Mouse (Mus musculus): ENCODE results near the gene Fkbpl. TPM values are rescaled to one million over a fixed set of nuclear protein-coding genes. Genes with fewer than 3 reads are reported as not detected.
A peak's percentile ranks its signal among the peaks of the same experiment; 100 is the strongest.

Fkbpl gene
- total RNA-seq, 2 experiments from 2014 or later = 4.5 to 9.3 TPM

DNA sequence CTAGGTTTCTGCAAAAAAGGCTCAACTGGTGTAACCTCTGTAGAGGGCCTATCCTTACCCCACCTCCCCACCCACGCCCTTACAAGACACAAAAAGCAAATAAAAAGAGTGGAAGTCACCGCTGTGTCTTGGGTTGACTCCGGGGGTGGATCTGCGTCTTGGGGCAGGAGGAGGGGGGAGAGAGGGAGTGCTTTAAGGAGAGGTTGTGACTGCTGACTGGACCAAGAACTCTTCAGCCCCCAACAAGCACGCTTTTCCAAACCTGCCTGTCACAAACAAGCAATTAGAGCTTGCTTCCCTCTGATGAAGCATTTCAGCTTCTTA is 16.0 kb upstream of the Fkbpl start:
- DNase-seq = peak; percentile 20
- TF ChIP-seq CTCF (IDR thresholded peaks at IDR 0.05) = no peak
- Histone ChIP-seq H3K27ac (peak overlapping the region; percentile 96), H3K4me3 (peak overlapping the region; percentile 94)
- intact Hi-C loops (cut with DNase I) = no loop called here

DNA sequence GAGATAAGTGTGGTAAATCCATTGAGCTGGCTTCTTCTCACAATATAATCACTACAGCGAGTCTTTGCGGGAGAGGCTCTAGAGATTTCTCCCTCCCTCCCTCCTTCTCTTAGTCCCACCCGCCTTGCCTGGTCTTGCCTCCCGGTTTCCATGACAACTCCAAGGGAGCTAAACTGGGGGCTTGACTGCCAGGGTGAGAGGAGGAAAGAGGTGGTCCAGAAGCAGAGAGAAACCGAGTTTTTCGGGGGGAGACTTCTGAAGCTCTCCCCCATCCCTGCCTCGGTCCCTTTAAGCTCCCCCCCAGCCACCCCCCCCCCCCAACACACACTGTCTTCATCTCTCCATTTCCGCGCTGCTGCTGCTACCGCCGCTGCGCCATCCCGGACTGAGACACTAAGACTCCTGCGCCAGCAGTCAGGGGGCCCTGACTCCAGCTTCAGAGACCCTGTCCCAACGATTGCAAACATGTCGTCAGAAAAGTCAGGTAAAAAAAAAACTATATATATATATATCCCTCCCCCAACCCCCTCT is 15.3 kb upstream of the Fkbpl start, which contains the start of gene Prrt1:
Prrt1 (plus strand) TSS at position 313 of the 531 bp plus-strand sequence.
- Histone ChIP-seq H3K27ac (peak within 1 kb of the TSS; percentile 96), H3K4me3 (peak within 1 kb of the TSS; percentile 94)
- intact Hi-C loops (cut with DNase I) = no loop called here
- no peak for TF ChIP-seq CTCF (IDR thresholded peaks at IDR 0.05)
- DNase-seq = no peak

GRCm38 (mm10) chr17:34629796-34630603 is 14.6 kb upstream of the Fkbpl start:
- DNase-seq = no peak
- H3K27ac ChIP-seq = peak overlapping the region; percentile 96; the same call in 1 of the 2 replicates
- intact Hi-C loops (cut with DNase I) = no loop called here
- peak overlapping the region; percentile 94 for H3K4me3 ChIP-seq
- no peak for TF ChIP-seq CTCF (IDR thresholded peaks at IDR 0.05)

- Histone ChIP-seq H3K27ac (no peak overlapping the region), H3K4me3 (peak overlapping the region; percentile 94)
Observed at GRCm38 (mm10) chr17:34630761-34631301, 13.7 kb upstream of the Fkbpl start.

GRCm38 (mm10) chr17:34631647-34632046 is 12.9 kb upstream of the Fkbpl start:
- peak; percentile 33 for DNase-seq
- no peak for TF ChIP-seq CTCF (IDR thresholded peaks at IDR 0.05)
- Histone ChIP-seq H3K4me3 (peak overlapping the region; percentile 73), H3K27ac (peak overlapping the region; percentile 69)
- intact Hi-C loops (cut with DNase I) = no loop called here

More at GRCm38 (mm10) chr17:34630761-34631301, 13.7 kb upstream of the Fkbpl start:
- DNase-seq = peak; percentile 31
- TF ChIP-seq CTCF (IDR thresholded peaks at IDR 0.05) = no peak
- intact Hi-C loops (cut with DNase I) = no loop called here

DNA sequence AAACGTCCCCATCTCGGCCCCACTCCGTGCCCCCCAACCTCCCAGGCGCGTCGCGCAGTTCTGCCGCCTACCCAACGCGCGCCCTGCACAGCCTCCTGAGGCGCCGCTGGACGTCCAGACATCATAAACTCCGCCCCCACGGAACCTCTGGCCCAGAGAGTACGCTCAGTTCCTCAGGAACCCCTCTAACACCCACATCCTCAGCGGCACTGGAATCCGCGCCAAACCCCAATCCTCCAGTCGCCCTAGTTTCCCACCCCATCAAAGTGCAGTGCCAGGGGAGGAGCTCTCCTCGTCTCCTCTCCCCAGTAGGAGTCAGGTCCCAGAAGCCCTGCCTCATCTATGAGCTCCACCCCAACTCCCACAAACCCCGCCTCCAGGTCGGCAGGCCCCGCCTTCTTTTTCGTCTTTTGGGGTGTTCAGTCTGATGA is 12.3 kb upstream of the Fkbpl start:
- Histone ChIP-seq H3K27ac (peak overlapping the region; percentile 69), H3K4me3 (peak overlapping the region; percentile 73)
- peak; percentile 83 for DNase-seq
- TF ChIP-seq CTCF (IDR thresholded peaks at IDR 0.05) = no peak
- intact Hi-C loops (cut with DNase I) = no loop called here

- no peak overlapping the region for H3K27ac ChIP-seq
- intact Hi-C loops (cut with DNase I) = no loop called here
- DNase-seq = no peak
- H3K4me3 ChIP-seq = no peak overlapping the region
- TF ChIP-seq CTCF (IDR thresholded peaks at IDR 0.05) = no peak
Observed at GRCm38 (mm10) chr17:34635671-34636070, 8.9 kb upstream of the Fkbpl start.

GRCm38 (mm10) chr17:34637459-34637858 is 7.1 kb upstream of the Fkbpl start:
- Histone ChIP-seq H3K4me3 (no peak overlapping the region), H3K27ac (no peak overlapping the region)
- peak; percentile 9 for DNase-seq
- intact Hi-C loops (cut with DNase I) = no loop called here
- TF ChIP-seq CTCF (IDR thresholded peaks at IDR 0.05) = no peak

DNA sequence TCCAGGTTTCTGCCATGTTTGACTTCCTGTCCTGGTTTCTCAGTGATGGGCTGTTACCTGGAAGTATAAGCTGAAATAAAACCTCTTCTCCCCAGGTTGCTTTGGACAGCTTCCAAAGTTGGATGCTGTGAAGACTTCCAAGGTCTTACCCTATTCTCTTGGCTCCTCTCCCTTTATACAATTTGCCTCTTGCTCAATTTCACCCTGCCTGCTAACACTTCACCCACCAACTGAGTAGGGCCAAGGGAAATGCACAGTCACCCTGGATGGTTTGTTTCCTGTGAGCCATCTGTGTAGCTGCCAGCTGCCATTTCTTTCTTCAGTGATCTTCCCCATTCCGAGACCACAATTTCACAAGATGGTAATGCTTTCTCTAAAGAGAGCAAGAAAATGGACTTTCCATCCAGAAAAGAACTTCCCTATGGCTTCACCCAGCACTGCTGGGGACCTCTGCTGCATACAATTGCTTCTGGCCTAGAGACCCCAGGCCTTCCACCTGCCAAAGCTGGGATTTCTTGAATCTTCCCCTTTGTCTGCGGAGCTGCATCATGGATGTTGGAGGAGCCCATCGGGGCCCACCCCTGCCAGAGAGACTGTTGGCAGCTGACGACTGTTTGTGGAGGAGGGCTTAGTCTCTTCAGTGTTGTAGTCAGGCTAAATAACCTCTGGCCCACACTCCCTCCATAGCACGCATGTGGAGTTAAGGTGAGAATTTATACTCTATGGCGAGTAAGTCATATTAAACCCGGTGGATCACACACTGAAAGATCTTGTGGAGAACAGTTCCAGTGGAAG is 4.9 kb upstream of the Fkbpl start:
- peak; percentile 14 for DNase-seq
- TF ChIP-seq CTCF (IDR thresholded peaks at IDR 0.05) = no peak
- peak overlapping the region; percentile 38; the same call in 1 of the 2 replicates for H3K27ac ChIP-seq
- intact Hi-C loops (cut with DNase I) = loop anchor here (10.0 kb wide), 1 partner anchor 195 kb away; the partner anchor contains the start of genes Dxo and Stk19
- no peak overlapping the region for H3K4me3 ChIP-seq

- TF ChIP-seq CTCF (IDR thresholded peaks at IDR 0.05) = peak; percentile 18; the same call in 1 of the 2 replicates
- intact Hi-C loops (cut with DNase I) = loop anchor here (10.0 kb wide), 1 partner anchor 194 kb away; the partner anchor contains the start of genes Dxo and Stk19
- Histone ChIP-seq H3K27ac (peak overlapping the region; percentile 73), H3K4me3 (no peak overlapping the region)
- DNase-seq = peak; percentile 30
Observed at GRCm38 (mm10) chr17:34640778-34641601, 3.6 kb upstream of the Fkbpl start.

DNA sequence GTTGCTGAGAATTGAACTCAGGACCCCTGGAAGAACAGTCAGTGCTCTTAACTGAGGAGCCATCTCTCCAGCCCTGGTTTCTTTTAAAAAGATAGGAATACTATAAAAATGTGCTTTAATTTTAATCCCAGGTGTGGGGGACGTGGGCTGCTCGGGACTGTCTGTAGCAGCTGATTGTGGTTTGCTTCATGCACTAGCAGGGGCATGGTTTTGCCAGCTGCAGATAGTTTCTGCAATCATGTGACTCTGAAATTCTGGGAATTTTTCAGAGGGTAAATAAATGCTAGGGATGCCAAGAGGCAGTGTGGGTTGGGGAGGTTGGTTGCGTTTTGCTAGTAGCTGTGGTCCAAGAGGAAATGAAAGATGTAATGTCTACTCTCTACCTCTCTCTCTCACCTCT is 2.6 kb upstream of the Fkbpl start:
- intact Hi-C loops (cut with DNase I) = loop anchor here (10.0 kb wide), 1 partner anchor 193 kb away; the partner anchor contains the start of genes Dxo and Stk19
- DNase-seq = no peak
- Histone ChIP-seq H3K4me3 (no peak overlapping the region), H3K27ac (peak overlapping the region; percentile 73; the same call in 1 of the 2 replicates)
- no peak for TF ChIP-seq CTCF (IDR thresholded peaks at IDR 0.05)

All from gastrocnemius, adult 2 months (tissue).